Mouse (Mus musculus) Patski (cell line): ENCODE data around the gene Blcap. TPM values are rescaled to one million over a fixed set of nuclear protein-coding genes. Genes with fewer than 3 reads are reported as not detected.
A peak's percentile ranks its signal among the peaks of the same experiment; 100 is the strongest.
"Not testable (repeated sequence)": the region's sequence is repeated elsewhere in the genome, so short reads cannot be mapped to it uniquely, and the experiment has no call there.

Experiments used
- ATAC-seq: fragments of 100-300 bp; one replicate; pipeline ENCODE4 v1.8.0; 2021
- CTCF ChIA-PET: fragments of 350-600 bp; sonication (Branson Sonifier 250); formaldehyde crosslinking; loops from one replicate; lab custom pipeline; 2022; ENCODE audit warnings: inconsistent platforms; lab: Charles Lee
- POLR2A ChIA-PET: fragments of 350-600 bp; sonication (Branson Sonifier 250); formaldehyde crosslinking; loops from one replicate; lab custom pipeline; 2022; ENCODE audit warnings: antibody characterized with exemption, inconsistent platforms; lab: Charles Lee
- DNase-seq: peaks from one replicate; pipeline ENCODE4 v3.0.0-alpha.2; 2011; ENCODE audit warnings: low read depth, low spot score
- H3K27me3 ChIP-seq: fragments of 371-371 bp; one replicate; pipeline ENCODE4 v1.5.1; 2021
- CTCF ChIP-seq: fragments of 100-300 bp; IDR thresholded peaks from one replicate; pipeline ENCODE4 v1.5.1; 2021
- in situ Hi-C: fragments of 300-500 bp; cut with MboI; formaldehyde crosslinking; loops from 3 replicates; pipeline ENCODE4 v1.11.1; 2018; ENCODE audit warnings: low pct_unique_long_range_greater_than_20kb, mixed read lengths
- polyA plus RNA-seq: library from polyadenylated mRNA; unstranded; gene quantifications from one replicate; pipeline ENCODE4 v1.2.3, GENCODE M21; 2021

The Blcap gene
- 47.3 TPM for polyA plus RNA-seq

- ChIA-PET CTCF (interaction anchor here (1.0 to 1.7 kb wide), 4 partner anchors 91 to 230 kb away, joined by 3 to 4 read pairs (median 3); no protein-coding TSS in a partner anchor), POLR2A (no interaction called here)
- H3K27me3 ChIP-seq, result no peaks in the 10 kb centered on the region
- in situ Hi-C loops, result loop anchor here (5.0 kb wide), 3 partner anchors 89 to 284 kb away; no protein-coding TSS in a partner anchor
- peak; percentile 86 for TF ChIP-seq CTCF
- ATAC-seq (no peak), DNase-seq (peak; percentile 22)
Observed at GRCm38 (mm10) chr2:157571224-157571832, at the start of gene Blcap. Blcap (minus strand) TSS chr2:157571274.

GRCm38 (mm10) chr2:157618393-157618792 is 47.3 kb upstream of the Blcap start:
- TF ChIP-seq CTCF, result no peak
- ChIA-PET POLR2A (no interaction called here), CTCF (interaction anchor here (1.0 kb wide), 1 partner anchor 10 kb away, joined by 5 read pairs; no protein-coding TSS in a partner anchor)
- DNase-seq (no peak), ATAC-seq (no peak)
- H3K27me3 ChIP-seq, result peaks cover 28% of the 10 kb centered on the region
- in situ Hi-C loops, result loop anchor here (10.0 kb wide), 1 partner anchor 736 kb away; no protein-coding TSS in a partner anchor

GRCm38 (mm10) chr2:157613997-157614396 is 42.9 kb upstream of the Blcap start:
- in situ Hi-C loops, result loop anchor here (10.0 kb wide), 1 partner anchor 741 kb away; no protein-coding TSS in a partner anchor
- ChIA-PET POLR2A (no interaction called here), CTCF (no interaction called here)
- TF ChIP-seq CTCF, result no peak
- ATAC-seq, result no peak
- peaks cover 31% of the 10 kb centered on the region for H3K27me3 ChIP-seq
- no peak for DNase-seq

GRCm38 (mm10) chr2:157611735-157612134 is 40.7 kb upstream of the Blcap start:
- no peak for DNase-seq
- POLR2A ChIA-PET, result no interaction called here
- CTCF ChIA-PET, result no interaction called here

GRCm38 (mm10) chr2:157607542-157608236 is 36.6 kb upstream of the Blcap start:
- ATAC-seq, result no peak
- ChIA-PET POLR2A (no interaction called here), CTCF (no interaction called here)
- peaks cover 7% of the 10 kb centered on the region for H3K27me3 ChIP-seq
- no peak for DNase-seq
- in situ Hi-C loops, result no loop called here
- no peak for TF ChIP-seq CTCF

More at GRCm38 (mm10) chr2:157611735-157612134, 40.7 kb upstream of the Blcap start:
- H3K27me3 ChIP-seq, result peaks cover 28% of the 10 kb centered on the region
- ATAC-seq, result no peak
- TF ChIP-seq CTCF, result no peak
- in situ Hi-C loops, result loop anchor here (10.0 kb wide), 1 partner anchor 743 kb away; no protein-coding TSS in a partner anchor

GRCm38 (mm10) chr2:157605025-157605675 is 34.1 kb upstream of the Blcap start:
- CTCF ChIA-PET, result no interaction called here
- POLR2A ChIA-PET, result no interaction called here
- in situ Hi-C loops, result no loop called here
- DNase-seq (no peak), ATAC-seq (no peak)
- TF ChIP-seq CTCF, result peak; percentile 98
- peaks cover 12% of the 10 kb centered on the region for H3K27me3 ChIP-seq

GRCm38 (mm10) chr2:157601435-157601839 is 30.4 kb upstream of the Blcap start:
- in situ Hi-C loops, result no loop called here
- no peak for TF ChIP-seq CTCF
- ChIA-PET CTCF (no interaction called here), POLR2A (no interaction called here)
- ATAC-seq, result no peak
- no peak for DNase-seq
- H3K27me3 ChIP-seq, result peaks cover 10% of the 10 kb centered on the region

- CTCF ChIA-PET, result no interaction called here
Observed at GRCm38 (mm10) chr2:157596876-157597566, 25.9 kb upstream of the Blcap start.

GRCm38 (mm10) chr2:157585351-157585750 is 14.3 kb upstream of the Blcap start:
- DNase-seq, CTCF ChIA-PET, in situ Hi-C loops, POLR2A ChIA-PET, ATAC-seq: not testable (repeated sequence)
- H3K27me3 ChIP-seq, result peaks cover 19% of the 10 kb centered on the region

More at GRCm38 (mm10) chr2:157596876-157597566, 25.9 kb upstream of the Blcap start:
- POLR2A ChIA-PET, result no interaction called here
- in situ Hi-C loops, result loop anchor here (5.0 kb wide), 1 partner anchor 50 kb away; no protein-coding TSS in a partner anchor
- ATAC-seq (no peak), DNase-seq (no peak)
- H3K27me3 ChIP-seq, result peaks cover 4% of the 10 kb centered on the region
- TF ChIP-seq CTCF, result no peak

GRCm38 (mm10) chr2:157572786-157573185 is 1.7 kb upstream of the Blcap start:
- ChIA-PET POLR2A (no interaction called here), CTCF (interaction anchor here (1.1 to 1.3 kb wide), 3 partner anchors 230 to 291 kb away, joined by 3 to 6 read pairs (median 4); no protein-coding TSS in a partner anchor)
- H3K27me3 ChIP-seq, result no peaks in the 10 kb centered on the region
- in situ Hi-C loops, result loop anchor here (5.0 kb wide), 3 partner anchors 90 to 285 kb away; no protein-coding TSS in a partner anchor
- no peak for TF ChIP-seq CTCF
- ATAC-seq (no peak), DNase-seq (no peak)
